Mouse (Mus musculus) limb, embryonic 10.5 days (tissue): ENCODE measurements around the gene Gm13276. TPM values are rescaled to one million over a fixed set of nuclear protein-coding genes. Genes with fewer than 3 reads are reported as not detected.

Source experiments
- polyA plus RNA-seq: library from polyadenylated mRNA; unstranded; fragments of >200 nt; fragmentation: Nextera tagmentation; extraction: Ambion mirVana; gene quantifications from 2 replicates; pipeline ENCODE4 v1.2.1, GENCODE M21; 2016

Gene Gm13276
- polyA plus RNA-seq, 1 experiment from 2014 or later: not detected

Other genes starting within 250 kb of the Gm13276 start
- not detected in 2 replicates for gene Ifna15, start 227.5 kb upstream of the Gm13276 start, polyA plus RNA-seq
- gene Ifna14, start 213.9 kb upstream of the Gm13276 start, polyA plus RNA-seq: not detected in 2 replicates
- gene Ifna9, start 193.3 kb upstream of the Gm13276 start, polyA plus RNA-seq: not detected in 2 replicates
- not detected in 2 replicates for gene Ifna12, start 182.3 kb upstream of the Gm13276 start, polyA plus RNA-seq
- not detected in 2 replicates for gene C87499, start 151.3 kb upstream of the Gm13276 start, polyA plus RNA-seq
- gene Ifna13, start 141.2 kb upstream of the Gm13276 start, polyA plus RNA-seq: 0.24 TPM in 1 of 2 replicates, not detected in the other
- not detected in 2 replicates for gene Ifna16, start 108.8 kb upstream of the Gm13276 start, polyA plus RNA-seq
- not detected in 2 replicates for gene Ifna2, start 101.8 kb upstream of the Gm13276 start, polyA plus RNA-seq
- gene Ifnab, start 94.3 kb upstream of the Gm13276 start, polyA plus RNA-seq: not detected in 2 replicates
- gene Gm26566, start 63.9 kb upstream of the Gm13276 start, polyA plus RNA-seq: 1.1 and 1.5 TPM in 2 replicates
- 82.7 and 106 TPM in 2 replicates for gene Klhl9, start 63.2 kb upstream of the Gm13276 start, polyA plus RNA-seq
- 0.33 TPM in 1 of 2 replicates, not detected in the other for gene Gm13271, start 30.8 kb upstream of the Gm13276 start, polyA plus RNA-seq
- gene Gm13283, start 25.6 kb upstream of the Gm13276 start, polyA plus RNA-seq: 0.40 and 0.54 TPM in 2 replicates
- gene Gm13290, start 11.9 kb upstream of the Gm13276 start, polyA plus RNA-seq: 0.74 and 0.94 TPM in 2 replicates
- gene Gm13289, start 8.8 kb upstream of the Gm13276 start, polyA plus RNA-seq: not detected in 2 replicates
- not detected in 2 replicates for gene Gm13272, start 5.9 kb upstream of the Gm13276 start, polyA plus RNA-seq
- gene Ifnz, start 3.6 kb upstream of the Gm13276 start, polyA plus RNA-seq: 0.16 and 0.39 TPM in 2 replicates
- not detected in 2 replicates for gene Gm13277, start 2.9 kb downstream of the Gm13276 start, polyA plus RNA-seq
- gene Gm13278, start 5.8 kb downstream of the Gm13276 start, polyA plus RNA-seq: not detected in 2 replicates
- not detected in 2 replicates for gene Gm13275, start 8.8 kb downstream of the Gm13276 start, polyA plus RNA-seq
- not detected in 2 replicates for gene Gm13279, start 11.7 kb downstream of the Gm13276 start, polyA plus RNA-seq
- gene Gm13285, start 14.0 kb downstream of the Gm13276 start, polyA plus RNA-seq: 0.28 and 0.48 TPM in 2 replicates
- not detected in 2 replicates for gene Gm13287, start 17.5 kb downstream of the Gm13276 start, polyA plus RNA-seq
- 0.15 TPM in 1 of 2 replicates, not detected in the other for gene Gm13288, start 19.8 kb downstream of the Gm13276 start, polyA plus RNA-seq
- not detected in 2 replicates for gene Ifna7, start 30.5 kb downstream of the Gm13276 start, polyA plus RNA-seq
- gene Ifna11, start 34.2 kb downstream of the Gm13276 start, polyA plus RNA-seq: not detected in 2 replicates
- gene Ifna6, start 41.7 kb downstream of the Gm13276 start, polyA plus RNA-seq: not detected in 2 replicates
- not detected in 2 replicates for gene Ifna5, start 49.8 kb downstream of the Gm13276 start, polyA plus RNA-seq
- not detected in 2 replicates for gene Ifna4, start 56.2 kb downstream of the Gm13276 start, polyA plus RNA-seq
- gene Ifna1, start 64.4 kb downstream of the Gm13276 start, polyA plus RNA-seq: not detected in 2 replicates
- not detected in 2 replicates for gene Ifne, start 94.5 kb downstream of the Gm13276 start, polyA plus RNA-seq